Mouse (Mus musculus): ENCODE measurements around the gene Fasl. TPM values are rescaled to one million over a fixed set of nuclear protein-coding genes. Genes with fewer than 3 reads are reported as not detected.

Fasl gene
- polyA plus RNA-seq, 1 experiment = 1.5 TPM

- 60% methylated on average over 2 of the region's 2 CpGs for WGBS
These were observed 17.0 kb downstream of the Fasl start for GRCm38 (mm10) chr1:161771293-161771692.

GRCm38 (mm10) chr1:161769329-161769728, 19.0 kb downstream of the Fasl start:
- 74% methylated on average over 1 of the region's 1 CpGs for whole genome bisulfite sequencing
- TF ChIP-seq CTCF (IDR thresholded peaks at IDR 0.05; ENCODE audit: control insufficient read depth, insufficient read depth, low read length) (no peak), POLR2A (IDR thresholded peaks at IDR 0.05; ENCODE audit: borderline replicate concordance, control insufficient read depth, low read depth, low read length) (no peak)
- H3K4me3 ChIP-seq (replicated peaks; ENCODE audit: control insufficient read depth, low read depth, low read length) = no peak overlapping the region
- no peaks in the 10 kb centered on the region; the same call in 1 of the 2 replicates for H3K4me1 ChIP-seq (ENCODE audit: control insufficient read depth, insufficient read depth, low read length)
- H3K27ac ChIP-seq (ENCODE audit: control insufficient read depth, insufficient read depth, low read depth, low read length, poor library complexity) = no peak overlapping the region

More at GRCm38 (mm10) chr1:161771293-161771692, 17.0 kb downstream of the Fasl start:
- Histone ChIP-seq H3K4me3 (replicated peaks; ENCODE audit: control insufficient read depth, low read depth, low read length) (no peak overlapping the region), H3K4me1 (ENCODE audit: control insufficient read depth, insufficient read depth, low read length) (no peaks in the 10 kb centered on the region; the same call in 1 of the 2 replicates), H3K27ac (ENCODE audit: control insufficient read depth, insufficient read depth, low read depth, low read length, poor library complexity) (no peak overlapping the region)
- TF ChIP-seq POLR2A (IDR thresholded peaks at IDR 0.05; ENCODE audit: borderline replicate concordance, control insufficient read depth, low read depth, low read length) (no peak), CTCF (IDR thresholded peaks at IDR 0.05; ENCODE audit: control insufficient read depth, insufficient read depth, low read length) (no peak)

GRCm38 (mm10) chr1:161767101-161767524, 21.2 kb downstream of the Fasl start:
- H3K4me1 ChIP-seq (ENCODE audit: control insufficient read depth, insufficient read depth, low read length) = no peaks in the 10 kb centered on the region; the same call in 1 of the 2 replicates
- TF ChIP-seq POLR2A (IDR thresholded peaks at IDR 0.05; ENCODE audit: borderline replicate concordance, control insufficient read depth, low read depth, low read length) = no peak
- no peak for TF ChIP-seq CTCF (IDR thresholded peaks at IDR 0.05; ENCODE audit: control insufficient read depth, insufficient read depth, low read length)
- 1% methylated on average over 12 of the region's 12 CpGs for WGBS
- no peak overlapping the region for H3K27ac ChIP-seq (ENCODE audit: control insufficient read depth, insufficient read depth, low read depth, low read length, poor library complexity)
- peak overlapping the region; percentile 66 for H3K4me3 ChIP-seq (replicated peaks; ENCODE audit: control insufficient read depth, low read depth, low read length)

- Histone ChIP-seq H3K4me3 (replicated peaks; ENCODE audit: control insufficient read depth, low read depth, low read length) (peak overlapping the region; percentile 50), H3K27ac (ENCODE audit: control insufficient read depth, insufficient read depth, low read depth, low read length, poor library complexity) (no peak overlapping the region), H3K4me1 (ENCODE audit: control insufficient read depth, insufficient read depth, low read length) (no peaks in the 10 kb centered on the region; the same call in 1 of the 2 replicates)
- TF ChIP-seq POLR2A (IDR thresholded peaks at IDR 0.05; ENCODE audit: borderline replicate concordance, control insufficient read depth, low read depth, low read length) (no peak), CTCF (IDR thresholded peaks at IDR 0.05; ENCODE audit: control insufficient read depth, insufficient read depth, low read length) (no peak)
- 2% methylated on average over 5 of the region's 5 CpGs for WGBS
These were observed 21.6 kb downstream of the Fasl start for GRCm38 (mm10) chr1:161766656-161767055.

GRCm38 (mm10) chr1:161765932-161766331, 22.4 kb downstream of the Fasl start:
- H3K27ac ChIP-seq (ENCODE audit: control insufficient read depth, insufficient read depth, low read depth, low read length, poor library complexity) = no peak overlapping the region
- WGBS = 11% methylated on average over 5 of the region's 5 CpGs
- no peak overlapping the region for H3K4me3 ChIP-seq (replicated peaks; ENCODE audit: control insufficient read depth, low read depth, low read length)
- no peak for TF ChIP-seq POLR2A (IDR thresholded peaks at IDR 0.05; ENCODE audit: borderline replicate concordance, control insufficient read depth, low read depth, low read length)
- no peak for TF ChIP-seq CTCF (IDR thresholded peaks at IDR 0.05; ENCODE audit: control insufficient read depth, insufficient read depth, low read length)
- H3K4me1 ChIP-seq (ENCODE audit: control insufficient read depth, insufficient read depth, low read length) = no peaks in the 10 kb centered on the region; the same call in 1 of the 2 replicates

- no peaks in the 10 kb centered on the region; the same call in 1 of the 2 replicates for H3K4me1 ChIP-seq (ENCODE audit: control insufficient read depth, insufficient read depth, low read length)
- no peak overlapping the region for H3K4me3 ChIP-seq (replicated peaks; ENCODE audit: control insufficient read depth, low read depth, low read length)
- WGBS = 75% methylated on average over 1 of the region's 1 CpGs
- no peak overlapping the region for H3K27ac ChIP-seq (ENCODE audit: control insufficient read depth, insufficient read depth, low read depth, low read length, poor library complexity)
- TF ChIP-seq POLR2A (IDR thresholded peaks at IDR 0.05; ENCODE audit: borderline replicate concordance, control insufficient read depth, low read depth, low read length) (no peak), CTCF (IDR thresholded peaks at IDR 0.05; ENCODE audit: control insufficient read depth, insufficient read depth, low read length) (no peak)
These were observed 23.3 kb downstream of the Fasl start for GRCm38 (mm10) chr1:161764964-161765363.

GRCm38 (mm10) chr1:161761556-161761955, 26.7 kb downstream of the Fasl start:
- Histone ChIP-seq H3K4me1 (ENCODE audit: control insufficient read depth, insufficient read depth, low read length) (no peaks in the 10 kb centered on the region; the same call in 1 of the 2 replicates), H3K4me3 (replicated peaks; ENCODE audit: control insufficient read depth, low read depth, low read length) (no peak overlapping the region), H3K27ac (ENCODE audit: control insufficient read depth, insufficient read depth, low read depth, low read length, poor library complexity) (no peak overlapping the region)
- WGBS = 76% methylated on average over 4 of the region's 4 CpGs
- TF ChIP-seq CTCF (IDR thresholded peaks at IDR 0.05; ENCODE audit: control insufficient read depth, insufficient read depth, low read length) (no peak), POLR2A (IDR thresholded peaks at IDR 0.05; ENCODE audit: borderline replicate concordance, control insufficient read depth, low read depth, low read length) (no peak)

- TF ChIP-seq POLR2A (IDR thresholded peaks at IDR 0.05; ENCODE audit: borderline replicate concordance, control insufficient read depth, low read depth, low read length) (no peak), CTCF (IDR thresholded peaks at IDR 0.05; ENCODE audit: control insufficient read depth, insufficient read depth, low read length) (no peak)
- no peak overlapping the region for H3K27ac ChIP-seq (ENCODE audit: control insufficient read depth, insufficient read depth, low read depth, low read length, poor library complexity)
These were observed 31.7 kb downstream of the Fasl start for GRCm38 (mm10) chr1:161756547-161756946.

GRCm38 (mm10) chr1:161751311-161751710, 37.0 kb downstream of the Fasl start:
- no peak overlapping the region for H3K27ac ChIP-seq (ENCODE audit: control insufficient read depth, insufficient read depth, low read depth, low read length, poor library complexity)
- no peak overlapping the region for H3K4me3 ChIP-seq (replicated peaks; ENCODE audit: control insufficient read depth, low read depth, low read length)
- H3K4me1 ChIP-seq (ENCODE audit: control insufficient read depth, insufficient read depth, low read length) = no peaks in the 10 kb centered on the region; the same call in 1 of the 2 replicates
- TF ChIP-seq CTCF (IDR thresholded peaks at IDR 0.05; ENCODE audit: control insufficient read depth, insufficient read depth, low read length) (no peak), POLR2A (IDR thresholded peaks at IDR 0.05; ENCODE audit: borderline replicate concordance, control insufficient read depth, low read depth, low read length) (no peak)
- 51% methylated on average over 8 of the region's 8 CpGs for WGBS

More at GRCm38 (mm10) chr1:161756547-161756946, 31.7 kb downstream of the Fasl start:
- WGBS = 66% methylated on average over 3 of the region's 3 CpGs
- no peak overlapping the region for H3K4me3 ChIP-seq (replicated peaks; ENCODE audit: control insufficient read depth, low read depth, low read length)
- H3K4me1 ChIP-seq (ENCODE audit: control insufficient read depth, insufficient read depth, low read length) = no peaks in the 10 kb centered on the region; the same call in 1 of the 2 replicates
